Comparison of ENCODE assay signal across 14 mouse cellular contexts in genomic region chr6:42375131-42375530, GRCm38 (mm10). TPM values are rescaled to one million over a fixed set of nuclear protein-coding genes. Genes with fewer than 3 reads are reported as not detected.
"Had no signal": no experiment of that assay in that cellular context is flagged by ENCODE, and none has a peak within 500 bp of the region (broad histone marks: within the 10 kb centered on the region; RNA-seq: fewer than 3 reads in every experiment).

No protein-coding gene starts in this region.

- H3K9me3 ChIP-seq: kidney, embryonic 15.5 days; limb, embryonic 13.5 days; liver, embryonic 13.5 days; lung, embryonic 15.5 days; midbrain, embryonic 13.5 days; neural tube, embryonic 15.5 days had no signal

- H3K27me3 ChIP-seq: kidney, embryonic 15.5 days; limb, embryonic 13.5 days; liver, embryonic 13.5 days; lung, embryonic 15.5 days had no signal

- H3K4me2 ChIP-seq: kidney, embryonic 15.5 days; limb, embryonic 13.5 days; liver, embryonic 13.5 days; lung, embryonic 15.5 days; midbrain, embryonic 13.5 days; neural tube, embryonic 15.5 days had no signal

- H3K9ac ChIP-seq: kidney, embryonic 15.5 days; limb, embryonic 13.5 days; liver, embryonic 13.5 days; liver, postnatal 0 days; lung, embryonic 15.5 days; midbrain, embryonic 13.5 days; neural tube, embryonic 15.5 days had no signal

- H3K4me3 ChIP-seq: kidney, embryonic 15.5 days; limb, embryonic 13.5 days; liver, embryonic 13.5 days; lung, embryonic 15.5 days; midbrain, embryonic 13.5 days; neural tube, embryonic 15.5 days had no signal

- H3K27ac ChIP-seq: limb, embryonic 13.5 days; liver, embryonic 13.5 days; lung, embryonic 15.5 days; midbrain, embryonic 13.5 days; neural tube, embryonic 15.5 days; stomach, postnatal 0 days had no signal

- H3K36me3 ChIP-seq: kidney, embryonic 15.5 days; limb, embryonic 13.5 days; liver, embryonic 13.5 days; lung, embryonic 15.5 days; midbrain, embryonic 13.5 days; neural tube, embryonic 15.5 days had no signal

- DNase-seq: kidney, postnatal 25 days; liver, embryonic 13.5 days; liver, postnatal 0 days; thymus, postnatal 4 days had no signal

- ATAC-seq: liver, postnatal 0 days; midbrain, embryonic 13.5 days had no signal

RNA-seq across cellular contexts. Expression of gene Tas2r143, which starts 24.9 kb away (rescaled TPM):
- total RNA-seq: megakaryocyte progenitor cell, adult 5-6 weeks; midbrain, postnatal 0 days had no signal
- polyA plus RNA-seq: kidney, embryonic 15.5 days; limb, embryonic 13.5 days; liver, embryonic 13.5 days; liver, postnatal 0 days; lung, embryonic 15.5 days; midbrain, embryonic 13.5 days; midbrain, postnatal 0 days; neural tube, embryonic 11.5 days; neural tube, embryonic 15.5 days; stomach, postnatal 0 days had no signal

RNA-seq across cellular contexts. Expression of gene Tas2r135, which starts 30.1 kb away (rescaled TPM):
- total RNA-seq: left cerebral cortex, postnatal 36 days; megakaryocyte progenitor cell, adult 5-6 weeks; midbrain, postnatal 0 days had no signal
- polyA plus RNA-seq: kidney, embryonic 15.5 days; limb, embryonic 13.5 days; liver, embryonic 13.5 days; liver, postnatal 0 days; lung, embryonic 15.5 days; midbrain, embryonic 13.5 days; midbrain, postnatal 0 days; neural tube, embryonic 11.5 days; neural tube, embryonic 15.5 days; stomach, postnatal 0 days had no signal

RNA-seq across cellular contexts. Expression of gene Fam131b, which starts 50.7 kb away (rescaled TPM):
- total RNA-seq: megakaryocyte progenitor cell, adult 5-6 weeks had no signal
- polyA plus RNA-seq: liver, postnatal 0 days had no signal
